Mouse (Mus musculus): ENCODE measurements around the gene Psmd1. TPM values are rescaled to one million over a fixed set of nuclear protein-coding genes. Genes with fewer than 3 reads are reported as not detected.

The Psmd1 gene
- polyA plus RNA-seq, 1 experiment from 2014 or later, result 216 TPM

DNA sequence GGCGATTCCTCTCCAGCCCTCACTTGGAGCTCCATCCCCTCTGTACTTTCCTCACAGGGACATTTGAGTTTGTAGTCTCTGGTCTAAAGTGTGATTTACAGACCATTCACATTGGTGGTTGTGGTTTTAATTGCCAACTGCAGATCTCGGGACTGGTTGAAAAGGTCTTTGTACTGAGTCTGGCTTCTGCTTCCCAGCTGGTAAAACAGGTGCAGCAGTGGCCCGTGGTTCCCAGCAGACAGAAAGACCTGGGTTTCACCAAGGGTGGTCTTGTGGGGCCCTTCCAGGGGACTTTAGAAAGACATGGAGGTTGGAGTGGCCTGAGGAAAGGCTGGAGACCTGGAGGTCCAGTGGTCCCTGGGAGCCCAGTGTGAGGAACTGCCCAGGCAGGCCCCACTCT is 9.2 kb upstream of the Psmd1 start:
- Histone ChIP-seq H3K27ac (ENCODE audit: low read depth, low read length) (no peak overlapping the region), H3K36me3 (ENCODE audit: control insufficient read depth, insufficient read depth, low read length) (no peaks in the 10 kb centered on the region), H3K4me2 (replicated peaks; ENCODE audit: low read depth, low read length) (no peak overlapping the region), H3K9ac (ENCODE audit: low read depth, low read length) (no peak overlapping the region), H3K27me3 (ENCODE audit: control insufficient read depth, insufficient read depth, low read length) (no peaks in the 10 kb centered on the region), H3K4me3 (ENCODE audit: low read depth, low read length) (no peak overlapping the region), H3K4me1 (replicated peaks; ENCODE audit: control insufficient read depth, insufficient read depth, low read length) (no peaks in the 10 kb centered on the region), H3K9me3 (ENCODE audit: control insufficient read depth, low read length) (no peaks in the 10 kb centered on the region)
- no peak for DNase-seq (ENCODE audit: low spot score)
- no peak for ATAC-seq (ENCODE audit: low FRiP score)
- 58% methylated on average over 3 of the region's 3 CpGs for WGBS

- DNase-seq (ENCODE audit: low spot score) (no peak), ATAC-seq (ENCODE audit: low FRiP score) (no peak)
- 81% methylated on average over 4 of the region's 4 CpGs for WGBS
- no peak overlapping the region for H3K4me3 ChIP-seq (ENCODE audit: low read depth, low read length)
- no peaks in the 10 kb centered on the region for H3K36me3 ChIP-seq (ENCODE audit: control insufficient read depth, insufficient read depth, low read length)
- H3K4me1 ChIP-seq (replicated peaks; ENCODE audit: control insufficient read depth, insufficient read depth, low read length), result no peaks in the 10 kb centered on the region
- no peaks in the 10 kb centered on the region for H3K27me3 ChIP-seq (ENCODE audit: control insufficient read depth, insufficient read depth, low read length)
- H3K27ac ChIP-seq (ENCODE audit: low read depth, low read length), result no peak overlapping the region
- no peaks in the 10 kb centered on the region for H3K9me3 ChIP-seq (ENCODE audit: control insufficient read depth, low read length)
- H3K9ac ChIP-seq (ENCODE audit: low read depth, low read length), result no peak overlapping the region
- no peak overlapping the region for H3K4me2 ChIP-seq (replicated peaks; ENCODE audit: low read depth, low read length)
Observed at GRCm38 (mm10) chr1:86056284-86056683, 7.9 kb upstream of the Psmd1 start.

DNA sequence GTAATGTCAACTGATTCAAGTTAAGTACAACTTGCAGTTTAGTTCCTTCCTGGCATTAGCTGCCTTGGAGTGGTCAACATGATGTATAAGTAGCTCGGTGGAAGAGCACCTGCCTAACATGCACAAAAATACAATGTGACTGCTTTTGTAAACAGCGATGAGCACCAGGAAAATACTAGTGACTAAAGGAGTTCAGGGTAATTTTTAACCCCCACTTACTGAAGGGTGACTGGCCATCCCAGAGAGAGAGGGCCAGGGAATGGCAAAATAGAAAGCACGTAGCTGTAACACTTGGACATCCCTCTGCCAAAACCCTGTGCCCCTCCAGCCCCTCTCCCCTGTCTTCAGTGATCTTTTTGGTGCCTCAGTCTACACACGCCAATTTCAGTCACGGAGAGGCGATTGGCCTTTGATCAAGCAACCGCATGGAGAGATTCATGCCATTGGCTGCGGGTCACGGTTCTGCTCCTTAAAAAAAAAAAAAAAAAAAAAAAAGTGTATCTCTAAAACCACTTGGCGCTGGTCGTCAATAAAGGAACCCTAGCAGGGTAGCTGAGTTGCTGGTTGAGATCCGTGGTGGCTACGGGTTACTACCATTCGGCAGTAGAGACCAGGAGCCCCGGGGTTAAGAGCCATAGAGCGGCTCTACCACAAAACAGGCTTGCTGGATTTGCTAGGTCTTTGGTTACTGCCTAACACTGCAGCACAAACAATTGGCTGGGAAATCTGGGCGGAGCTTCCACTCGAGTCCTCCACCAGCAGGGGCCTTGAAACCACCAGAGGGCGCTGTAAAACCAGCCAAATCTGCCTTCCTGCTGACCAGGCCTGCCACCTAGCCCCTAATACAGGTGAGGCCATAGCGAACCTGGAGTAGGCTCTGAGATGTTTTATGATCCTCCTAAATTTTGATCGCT is 5.1 kb upstream of the Psmd1 start:
- H3K36me3 ChIP-seq (ENCODE audit: control insufficient read depth, insufficient read depth, low read length), result no peaks in the 10 kb centered on the region
- H3K9ac ChIP-seq (ENCODE audit: low read depth, low read length), result peak overlapping the region; percentile 52
- H3K27me3 ChIP-seq (ENCODE audit: control insufficient read depth, insufficient read depth, low read length), result no peaks in the 10 kb centered on the region
- WGBS, result 9% methylated on average over 21 of the region's 21 CpGs
- no peaks in the 10 kb centered on the region for H3K4me1 ChIP-seq (replicated peaks; ENCODE audit: control insufficient read depth, insufficient read depth, low read length)
- H3K27ac ChIP-seq (ENCODE audit: low read depth, low read length), result 0 out of 2 replicates have a peak overlapping the region, but pooled peaks have one; percentile 17
- no peaks in the 10 kb centered on the region for H3K9me3 ChIP-seq (ENCODE audit: control insufficient read depth, low read length)
- ATAC-seq (ENCODE audit: low FRiP score), result peak; percentile 79
- DNase-seq (ENCODE audit: low spot score), result peak; percentile 96
- H3K4me3 ChIP-seq (ENCODE audit: low read depth, low read length), result peak overlapping the region; percentile 18; the same call in 1 of the 2 replicates
- peak overlapping the region; percentile 48 for H3K4me2 ChIP-seq (replicated peaks; ENCODE audit: low read depth, low read length)

DNA sequence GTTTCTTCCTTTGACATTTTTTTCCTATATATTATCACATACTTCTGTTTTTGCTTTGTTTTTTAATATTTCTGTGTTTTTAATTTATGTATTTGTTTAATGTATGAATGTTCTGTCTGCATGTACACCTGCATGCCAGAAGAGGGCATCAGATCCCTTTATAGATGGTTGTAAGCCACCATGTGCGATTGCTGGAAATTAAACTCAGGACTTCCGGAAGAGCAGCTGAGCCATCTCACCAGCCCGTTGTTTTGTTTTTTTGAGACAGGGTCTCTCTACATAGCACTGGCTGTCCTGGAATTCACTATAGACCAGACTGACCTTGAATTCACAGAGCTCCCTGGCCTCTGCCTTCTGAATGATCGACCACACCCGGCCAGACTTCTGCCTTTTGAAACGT is 1.7 kb upstream of the Psmd1 start:
- Histone ChIP-seq H3K9ac (ENCODE audit: low read depth, low read length) (no peak overlapping the region), H3K27ac (ENCODE audit: low read depth, low read length) (no peak overlapping the region), H3K4me1 (replicated peaks; ENCODE audit: control insufficient read depth, insufficient read depth, low read length) (no peaks in the 10 kb centered on the region), H3K4me2 (replicated peaks; ENCODE audit: low read depth, low read length) (no peak overlapping the region), H3K4me3 (ENCODE audit: low read depth, low read length) (no peak overlapping the region), H3K9me3 (ENCODE audit: control insufficient read depth, low read length) (no peaks in the 10 kb centered on the region), H3K36me3 (ENCODE audit: control insufficient read depth, insufficient read depth, low read length) (no peaks in the 10 kb centered on the region), H3K27me3 (ENCODE audit: control insufficient read depth, insufficient read depth, low read length) (no peaks in the 10 kb centered on the region)
- DNase-seq (ENCODE audit: low spot score) (no peak), ATAC-seq (ENCODE audit: low FRiP score) (no peak)
- 89% methylated on average over 6 of the region's 6 CpGs for WGBS

DNA sequence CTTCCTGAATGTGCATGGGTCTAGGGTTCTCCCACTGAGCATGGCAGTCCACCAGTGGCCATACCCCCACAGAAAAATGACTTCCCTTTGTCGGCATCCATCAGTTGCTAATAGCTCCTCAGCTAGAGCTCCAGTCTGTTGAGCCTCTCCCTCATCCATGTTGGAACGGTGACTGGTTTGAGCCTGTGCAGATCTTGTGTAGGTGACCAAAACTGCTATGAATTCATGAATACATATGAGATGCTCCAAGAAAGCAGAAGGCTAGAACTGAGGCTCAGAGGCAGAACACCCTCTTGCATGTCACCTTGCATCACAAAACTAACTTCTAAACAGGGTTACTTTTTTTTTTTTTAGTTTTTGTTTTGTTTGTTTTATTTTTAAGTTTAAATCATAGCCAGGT is 12.4 kb downstream of the Psmd1 start:
- Histone ChIP-seq H3K27me3 (ENCODE audit: control insufficient read depth, insufficient read depth, low read length) (no peaks in the 10 kb centered on the region), H3K9me3 (ENCODE audit: control insufficient read depth, low read length) (no peaks in the 10 kb centered on the region), H3K27ac (ENCODE audit: low read depth, low read length) (no peak overlapping the region), H3K4me3 (ENCODE audit: low read depth, low read length) (no peak overlapping the region), H3K9ac (ENCODE audit: low read depth, low read length) (no peak overlapping the region), H3K36me3 (ENCODE audit: control insufficient read depth, insufficient read depth, low read length) (peaks cover 9% of the 10 kb centered on the region; the same call in 1 of the 2 replicates), H3K4me2 (replicated peaks; ENCODE audit: low read depth, low read length) (no peak overlapping the region), H3K4me1 (replicated peaks; ENCODE audit: control insufficient read depth, insufficient read depth, low read length) (no peaks in the 10 kb centered on the region)
- WGBS, result 95% methylated on average over 2 of the region's 2 CpGs
- DNase-seq (ENCODE audit: low spot score), result no peak
- no peak for ATAC-seq (ENCODE audit: low FRiP score)

DNA sequence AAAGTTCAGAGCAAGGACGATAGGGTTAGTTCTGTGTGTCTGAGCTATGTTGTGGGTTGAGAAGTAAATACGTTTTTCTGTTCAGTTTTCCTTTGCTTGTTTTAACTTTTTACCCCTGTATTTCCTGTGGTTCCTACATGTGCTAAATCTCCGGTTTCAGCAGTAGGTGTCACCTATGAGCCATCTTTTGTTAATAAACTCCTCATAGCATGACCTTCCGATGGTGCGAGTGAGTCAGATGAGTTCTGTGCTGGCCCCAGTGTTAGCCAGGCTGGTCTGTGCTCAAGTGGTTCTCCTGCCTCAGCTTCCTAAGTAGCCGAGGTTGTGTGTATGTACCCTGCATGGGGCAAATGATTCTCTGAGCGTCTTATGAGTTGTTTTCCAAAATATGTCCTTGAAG is 30.2 kb downstream of the Psmd1 start:
- Histone ChIP-seq H3K4me1 (replicated peaks; ENCODE audit: control insufficient read depth, insufficient read depth, low read length) (no peaks in the 10 kb centered on the region), H3K9me3 (ENCODE audit: control insufficient read depth, low read length) (no peaks in the 10 kb centered on the region), H3K27ac (ENCODE audit: low read depth, low read length) (no peak overlapping the region), H3K27me3 (ENCODE audit: control insufficient read depth, insufficient read depth, low read length) (no peaks in the 10 kb centered on the region), H3K36me3 (ENCODE audit: control insufficient read depth, insufficient read depth, low read length) (peaks cover 9% of the 10 kb centered on the region; the same call in 1 of the 2 replicates), H3K9ac (ENCODE audit: low read depth, low read length) (no peak overlapping the region), H3K4me2 (replicated peaks; ENCODE audit: low read depth, low read length) (no peak overlapping the region), H3K4me3 (ENCODE audit: low read depth, low read length) (no peak overlapping the region)
- ATAC-seq (ENCODE audit: low FRiP score), result no peak
- 86% methylated on average over 7 of the region's 7 CpGs for WGBS
- DNase-seq (ENCODE audit: low spot score), result no peak

DNA sequence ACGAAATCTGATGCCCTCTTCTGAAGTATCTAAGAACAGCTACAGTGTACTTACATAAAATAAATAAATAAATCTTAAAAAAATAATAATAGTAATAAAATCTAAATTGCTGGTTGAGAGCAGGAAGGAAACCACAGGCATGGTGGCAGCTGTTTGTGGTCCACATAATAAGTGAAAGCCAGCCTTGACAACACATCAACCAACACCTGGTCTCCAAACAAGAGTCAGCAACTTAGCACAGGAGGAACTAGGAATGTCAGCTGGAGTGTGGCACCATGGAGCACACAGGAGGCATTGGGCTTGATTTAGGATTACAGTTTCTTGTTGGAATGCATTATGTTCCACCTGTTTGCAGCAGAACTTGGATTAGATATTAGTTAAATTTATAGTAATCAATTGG is 40.9 kb downstream of the Psmd1 start:
- Histone ChIP-seq H3K27me3 (ENCODE audit: control insufficient read depth, insufficient read depth, low read length) (no peaks in the 10 kb centered on the region), H3K9ac (ENCODE audit: low read depth, low read length) (no peak overlapping the region), H3K4me2 (replicated peaks; ENCODE audit: low read depth, low read length) (no peak overlapping the region), H3K9me3 (ENCODE audit: control insufficient read depth, low read length) (no peaks in the 10 kb centered on the region), H3K4me1 (replicated peaks; ENCODE audit: control insufficient read depth, insufficient read depth, low read length) (no peaks in the 10 kb centered on the region), H3K36me3 (ENCODE audit: control insufficient read depth, insufficient read depth, low read length) (no peaks in the 10 kb centered on the region), H3K27ac (ENCODE audit: low read depth, low read length) (no peak overlapping the region), H3K4me3 (ENCODE audit: low read depth, low read length) (no peak overlapping the region)
- ATAC-seq (ENCODE audit: low FRiP score) (no peak), DNase-seq (ENCODE audit: low spot score) (no peak)
- 93% methylated on average over 1 of the region's 1 CpGs for WGBS

GRCm38 (mm10) chr1:86111779-86112178 is 47.6 kb downstream of the Psmd1 start, which contains the start of gene Htr2b:
TSS of gene Htr2b (minus strand) at chr1:86111970.
- Histone ChIP-seq H3K9me3 (ENCODE audit: control insufficient read depth, low read length) (no peaks in the 10 kb centered on the region), H3K4me3 (ENCODE audit: low read depth, low read length) (no peak within 1 kb of the TSS), H3K4me2 (replicated peaks; ENCODE audit: low read depth, low read length) (no peak within 1 kb of the TSS), H3K4me1 (replicated peaks; ENCODE audit: control insufficient read depth, insufficient read depth, low read length) (no peaks in the 10 kb centered on the region), H3K27ac (ENCODE audit: low read depth, low read length) (no peak within 1 kb of the TSS), H3K36me3 (ENCODE audit: control insufficient read depth, insufficient read depth, low read length) (no peaks in the 10 kb centered on the region), H3K27me3 (ENCODE audit: control insufficient read depth, insufficient read depth, low read length) (no peaks in the 10 kb centered on the region), H3K9ac (ENCODE audit: low read depth, low read length) (no peak within 1 kb of the TSS)
- 81% methylated on average over 6 of the region's 6 CpGs for WGBS
- DNase-seq (ENCODE audit: low spot score) (no peak), ATAC-seq (ENCODE audit: low FRiP score) (no peak)

GRCm38 (mm10) chr1:86114141-86114540 is 50.0 kb downstream of the Psmd1 start:
- Histone ChIP-seq H3K4me2 (replicated peaks; ENCODE audit: low read depth, low read length) (no peak overlapping the region), H3K27ac (ENCODE audit: low read depth, low read length) (no peak overlapping the region), H3K4me3 (ENCODE audit: low read depth, low read length) (no peak overlapping the region), H3K27me3 (ENCODE audit: control insufficient read depth, insufficient read depth, low read length) (no peaks in the 10 kb centered on the region), H3K4me1 (replicated peaks; ENCODE audit: control insufficient read depth, insufficient read depth, low read length) (no peaks in the 10 kb centered on the region), H3K36me3 (ENCODE audit: control insufficient read depth, insufficient read depth, low read length) (peaks cover 5% of the 10 kb centered on the region; the same call in 1 of the 2 replicates), H3K9ac (ENCODE audit: low read depth, low read length) (no peak overlapping the region), H3K9me3 (ENCODE audit: control insufficient read depth, low read length) (no peaks in the 10 kb centered on the region)
- no peak for DNase-seq (ENCODE audit: low spot score)
- WGBS, result 97% methylated on average over 3 of the region's 3 CpGs
- ATAC-seq (ENCODE audit: low FRiP score), result no peak

All from hindbrain, embryonic 11.5 days (tissue).